Mouse (Mus musculus) neural tube, embryonic 11.5 days (tissue): ENCODE data around the gene Gfm2. TPM values are rescaled to one million over a fixed set of nuclear protein-coding genes. Genes with fewer than 3 reads are reported as not detected.

ENCODE experiments used
- ATAC-seq: fragments of 200-750 bp; cut with Nextera tagmentation; 2 replicates; pipeline ENCODE4 v1.8.0; 2017; ENCODE audit warnings: moderate number of reproducible peaks, mild to moderate bottlenecking, moderate TSS enrichment, moderate library complexity; ENCODE audit not compliant: insufficient read depth, low FRiP score, low TSS enrichment
- DNase-seq: peaks from one replicate; pipeline ENCODE4 v3.0.0-alpha.2; 2015; ENCODE audit warnings: low spot score
- H3K27ac ChIP-seq: fragments of 300-500 bp; sonication (generic); 2 replicates; pipeline ENCODE4 v1.5.1; 2014; ENCODE audit warnings: low read depth, mild to moderate bottlenecking, low read length
- H3K27me3 ChIP-seq: fragments of 300-500 bp; sonication (generic); 2 replicates; pipeline ENCODE4 v1.6.1; 2014; ENCODE audit warnings: mild to moderate bottlenecking, low read length, mixed read lengths; ENCODE audit not compliant: control insufficient read depth, insufficient read depth
- H3K36me3 ChIP-seq: fragments of 300-500 bp; sonication (generic); 2 replicates; pipeline ENCODE4 v1.6.1; 2014; ENCODE audit warnings: mild to moderate bottlenecking, low read length, moderate library complexity, mixed read lengths; ENCODE audit not compliant: control insufficient read depth, insufficient read depth
- H3K4me1 ChIP-seq: fragments of 300-500 bp; sonication (generic); 2 replicates; pipeline ENCODE4 v1.6.1; 2014; ENCODE audit warnings: low read length, mixed read lengths; ENCODE audit not compliant: control insufficient read depth, insufficient read depth
- H3K4me2 ChIP-seq: fragments of 300-500 bp; sonication (generic); 2 replicates; pipeline ENCODE4 v1.6.1; 2014; ENCODE audit warnings: low read depth, mild to moderate bottlenecking, moderate library complexity
- H3K4me3 ChIP-seq: fragments of 300-500 bp; sonication (generic); 2 replicates; pipeline ENCODE4 v1.5.1; 2014; ENCODE audit warnings: low read depth, low read length
- H3K9ac ChIP-seq: fragments of 300-500 bp; sonication (generic); 2 replicates; pipeline ENCODE4 v1.6.1; 2014; ENCODE audit warnings: mild to moderate bottlenecking, low read length
- H3K9me3 ChIP-seq: fragments of 300-500 bp; sonication (generic); 2 replicates; pipeline ENCODE4 v1.6.1; 2016; ENCODE audit warnings: low read length; ENCODE audit not compliant: control insufficient read depth
- WGBS: fragments of 180-500 bp; shearing (Covaris S2); extraction: QIAGEN DNeasy Blood & Tissue Kit; methylation state at CpG from one replicate; pipeline ENCODE4 v1.1.7; 2014; 5-methylcytosine and 5-hydroxymethylcytosine counted together
- polyA plus RNA-seq: library from polyadenylated mRNA; unstranded; fragments of >200 nt; fragmentation: Nextera tagmentation; extraction: Ambion mirVana; gene quantifications from 2 replicates; pipeline ENCODE4 v1.2.1, GENCODE M21; 2014

Gfm2 gene
- polyA plus RNA-seq, 1 experiment from 2014 or later, result 39.6 TPM

DNA sequence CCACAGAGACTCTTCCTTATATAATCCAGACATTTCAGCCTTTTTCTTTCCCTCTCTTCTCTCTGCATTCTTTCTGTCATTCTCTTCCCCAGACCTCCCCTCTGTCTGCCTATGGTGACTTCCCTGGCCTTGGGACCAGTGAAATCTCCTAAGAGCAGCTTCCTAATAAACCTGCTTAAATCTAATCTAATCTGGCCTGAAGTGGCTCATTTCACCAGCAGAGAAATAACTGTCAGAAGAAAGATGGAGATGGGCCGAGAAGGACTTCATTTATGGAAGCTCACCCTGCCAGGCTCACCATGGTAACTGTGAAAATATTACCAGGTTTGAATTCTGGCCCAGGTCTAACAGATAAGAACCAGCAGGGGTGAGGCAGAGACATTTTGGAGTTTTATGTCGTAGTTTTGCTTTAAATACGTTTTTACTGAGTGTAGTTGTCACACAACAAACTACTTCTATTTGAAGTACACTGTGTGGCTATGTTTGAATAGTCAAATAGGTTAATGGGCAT lies 70.8 kb downstream of the Gfm2 start:
- H3K4me1 ChIP-seq, result no peaks in the 10 kb centered on the region
- 77% methylated on average over 3 of the region's 3 CpGs for WGBS

DNA sequence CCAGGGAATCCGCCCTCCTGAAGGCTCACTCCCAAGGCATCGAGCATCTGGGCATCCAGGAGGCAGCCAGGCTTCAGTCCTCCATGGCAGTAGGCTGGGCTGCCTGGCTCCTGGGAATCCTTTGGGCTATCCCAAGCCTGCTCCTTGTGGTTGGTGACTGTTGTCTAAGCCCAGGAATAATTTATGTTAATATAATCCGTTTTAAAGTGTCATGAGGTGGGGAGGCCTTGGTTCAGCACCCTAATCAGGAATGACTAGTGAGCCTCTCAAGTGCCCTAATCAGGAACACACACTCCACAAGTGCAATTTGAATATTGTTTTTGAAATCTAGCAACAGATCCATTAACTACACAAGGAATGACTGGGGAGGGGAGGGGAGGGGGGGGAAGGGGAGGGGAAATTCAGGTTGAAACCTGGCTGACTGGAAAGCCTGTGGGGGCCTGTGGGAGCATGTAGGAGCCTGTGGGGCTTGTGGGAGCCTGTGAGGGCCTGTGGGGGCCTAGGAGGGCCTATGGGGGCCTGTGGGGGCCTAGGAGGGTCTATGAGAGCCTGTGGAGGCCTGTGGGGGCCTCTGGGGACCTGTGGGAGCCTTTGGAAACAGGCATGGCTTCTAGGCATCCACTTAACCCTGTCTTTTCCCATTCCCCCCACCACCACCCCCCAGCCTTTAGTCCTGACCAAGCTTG lies 77.0 kb downstream of the Gfm2 start:
- Histone ChIP-seq H3K4me1 (no peaks in the 10 kb centered on the region), H3K27ac (no peak overlapping the region), H3K4me3 (no peak overlapping the region), H3K9me3 (no peaks in the 10 kb centered on the region), H3K36me3 (no peaks in the 10 kb centered on the region), H3K27me3 (no peaks in the 10 kb centered on the region), H3K4me2 (no peak overlapping the region), H3K9ac (no peak overlapping the region)
- ATAC-seq, result no peak
- 60% methylated on average over 3 of the region's 3 CpGs for WGBS
- no peak for DNase-seq

More for the DNA sequence above, 70.8 kb downstream of the Gfm2 start:
- no peak for ATAC-seq
- Histone ChIP-seq H3K9me3 (no peaks in the 10 kb centered on the region), H3K4me2 (no peak overlapping the region), H3K27me3 (no peaks in the 10 kb centered on the region), H3K4me3 (no peak overlapping the region), H3K9ac (no peak overlapping the region), H3K36me3 (no peaks in the 10 kb centered on the region), H3K27ac (no peak overlapping the region)
- no peak for DNase-seq

DNA sequence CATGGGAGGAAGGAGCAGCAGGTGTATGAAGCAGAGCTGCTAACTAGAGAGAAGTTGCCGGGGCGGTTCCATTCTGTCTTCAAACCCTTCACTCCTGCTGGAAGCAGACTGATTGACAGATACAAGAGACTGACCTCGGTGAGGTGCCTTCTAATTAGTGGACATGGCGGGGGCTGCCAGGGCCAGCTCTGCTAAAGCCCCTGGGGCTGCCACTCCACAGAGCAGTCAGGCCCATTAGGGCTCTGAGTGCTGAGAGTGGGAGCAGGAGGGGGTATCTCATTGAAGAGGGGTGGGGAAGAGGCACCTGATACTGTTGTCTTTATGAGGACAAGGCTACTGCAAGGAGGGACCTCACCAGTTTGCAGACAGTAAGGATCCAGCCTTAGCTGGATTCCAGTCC lies 77.8 kb downstream of the Gfm2 start:
- H3K9me3 ChIP-seq, result no peaks in the 10 kb centered on the region
- H3K4me1 ChIP-seq, result no peaks in the 10 kb centered on the region
- no peak for ATAC-seq
- H3K27ac ChIP-seq, result no peak overlapping the region
- H3K4me2 ChIP-seq, result no peak overlapping the region
- no peak overlapping the region for H3K9ac ChIP-seq
- no peaks in the 10 kb centered on the region for H3K36me3 ChIP-seq
- 47% methylated on average over 4 of the region's 4 CpGs for WGBS
- H3K27me3 ChIP-seq, result no peaks in the 10 kb centered on the region
- H3K4me3 ChIP-seq, result no peak overlapping the region
- no peak for DNase-seq

DNA sequence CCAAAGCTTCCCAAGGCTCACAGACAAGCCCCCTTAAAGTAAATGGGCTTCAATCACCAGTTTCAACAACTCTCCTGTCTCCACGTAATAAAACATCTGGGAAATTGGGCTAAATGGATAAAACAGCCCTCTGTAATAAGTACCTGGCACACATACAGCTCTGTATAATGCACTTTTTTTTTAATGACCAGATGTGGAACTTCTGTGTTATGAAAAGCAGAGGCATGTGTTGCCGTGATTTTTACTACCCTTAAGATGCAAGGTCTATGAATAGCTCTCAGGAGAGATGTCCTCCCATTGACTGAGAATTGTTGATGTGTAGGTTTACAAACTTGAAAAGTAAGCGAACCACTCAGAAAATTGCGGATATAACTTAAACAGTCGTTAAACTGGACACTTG lies 78.5 kb downstream of the Gfm2 start:
- DNase-seq (no peak), ATAC-seq (no peak)
- Histone ChIP-seq H3K4me1 (no peaks in the 10 kb centered on the region), H3K9ac (no peak overlapping the region), H3K27ac (no peak overlapping the region), H3K9me3 (no peaks in the 10 kb centered on the region), H3K4me2 (no peak overlapping the region), H3K27me3 (no peaks in the 10 kb centered on the region), H3K4me3 (no peak overlapping the region), H3K36me3 (no peaks in the 10 kb centered on the region)
- 72% methylated on average over 5 of the region's 5 CpGs for WGBS

DNA sequence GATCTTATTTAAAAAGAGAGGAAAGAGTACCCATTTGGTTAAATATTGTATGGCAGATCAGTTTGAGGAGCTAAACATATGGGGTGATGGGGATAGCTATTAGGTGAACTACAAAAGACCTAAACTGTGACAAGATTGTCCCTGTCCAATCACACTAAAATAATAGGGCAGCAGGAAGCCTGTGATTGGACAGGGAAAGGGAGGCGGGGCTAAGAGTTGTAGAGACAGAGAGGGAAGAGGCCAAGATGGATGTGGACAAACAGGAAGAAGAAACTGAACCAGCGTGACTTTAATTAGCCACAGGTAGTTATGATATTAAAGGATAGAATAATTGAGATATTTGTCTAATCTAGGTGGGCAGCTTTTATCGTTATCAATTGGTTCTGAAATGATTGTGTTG lies 82.3 kb downstream of the Gfm2 start:
- H3K9ac ChIP-seq, result no peak overlapping the region
- 93% methylated on average over 3 of the region's 3 CpGs for WGBS
- H3K27ac ChIP-seq, result no peak overlapping the region
- DNase-seq, result no peak
- no peak overlapping the region for H3K4me2 ChIP-seq
- no peaks in the 10 kb centered on the region for H3K9me3 ChIP-seq
- no peak for ATAC-seq
- H3K36me3 ChIP-seq, result no peaks in the 10 kb centered on the region
- H3K4me1 ChIP-seq, result no peaks in the 10 kb centered on the region
- no peaks in the 10 kb centered on the region for H3K27me3 ChIP-seq
- H3K4me3 ChIP-seq, result no peak overlapping the region

DNA sequence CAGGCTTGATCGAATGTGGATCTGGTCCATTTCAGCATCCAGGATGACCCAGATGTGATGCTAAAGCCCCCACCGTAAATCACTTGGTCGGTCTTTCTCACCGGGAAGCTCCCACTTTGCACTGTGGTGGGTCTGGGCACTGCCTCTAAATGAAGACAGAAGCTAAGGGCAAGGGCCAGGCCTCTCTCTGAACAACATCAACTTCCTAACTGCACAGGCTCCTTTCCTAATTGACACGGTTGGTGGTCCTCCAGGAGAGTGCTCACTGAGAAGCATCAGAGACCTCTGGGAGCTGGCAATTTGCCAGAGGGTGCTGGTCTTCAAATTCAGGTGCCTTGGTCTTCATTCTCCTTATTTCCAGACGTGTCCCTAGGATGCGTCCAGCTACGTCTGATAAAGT lies 86.1 kb downstream of the Gfm2 start:
- Histone ChIP-seq H3K9me3 (no peaks in the 10 kb centered on the region), H3K27me3 (no peaks in the 10 kb centered on the region), H3K36me3 (no peaks in the 10 kb centered on the region), H3K4me2 (no peak overlapping the region), H3K27ac (no peak overlapping the region), H3K9ac (no peak overlapping the region), H3K4me3 (no peak overlapping the region), H3K4me1 (no peaks in the 10 kb centered on the region)
- DNase-seq (no peak), ATAC-seq (no peak)
- WGBS, result 78% methylated on average over 8 of the region's 8 CpGs

DNA sequence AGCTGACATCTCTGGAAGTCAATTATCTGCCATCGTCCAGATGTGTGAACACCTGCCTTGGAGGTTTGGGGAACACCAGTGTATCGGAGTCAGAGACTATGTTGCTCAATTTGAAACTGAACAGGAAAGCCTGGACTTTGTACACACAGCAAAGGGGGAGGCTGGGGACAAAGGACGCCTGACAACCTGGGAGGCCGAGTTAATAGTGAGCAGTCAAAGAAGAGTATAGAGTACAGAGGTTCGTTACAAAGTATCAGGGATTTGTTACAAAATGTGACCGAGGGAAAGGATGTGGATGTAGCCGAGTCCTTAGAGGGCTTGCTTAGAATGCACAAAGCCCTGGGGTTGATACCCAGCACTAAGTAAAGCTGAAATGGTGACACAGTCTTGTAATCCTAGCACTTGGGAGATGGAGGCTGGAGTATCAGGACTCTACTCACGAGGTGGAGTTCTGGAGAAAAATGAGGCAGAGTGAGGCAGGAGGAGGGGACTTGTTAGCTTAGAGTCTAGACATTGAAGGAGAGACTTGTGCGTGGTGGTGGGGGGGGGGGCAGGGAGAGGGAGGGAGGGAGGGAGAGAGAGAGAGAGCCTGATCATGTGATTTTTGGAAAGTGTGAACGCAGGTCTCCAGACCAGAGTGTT lies 86.7 kb downstream of the Gfm2 start:
- H3K36me3 ChIP-seq, result no peaks in the 10 kb centered on the region
- H3K9me3 ChIP-seq, result no peaks in the 10 kb centered on the region
- no peaks in the 10 kb centered on the region for H3K27me3 ChIP-seq
- H3K4me1 ChIP-seq, result no peaks in the 10 kb centered on the region
- H3K4me2 ChIP-seq, result no peak overlapping the region
- no peak overlapping the region for H3K9ac ChIP-seq
- ATAC-seq (no peak), DNase-seq (no peak)
- 82% methylated on average over 10 of the region's 10 CpGs for WGBS
- no peak overlapping the region for H3K4me3 ChIP-seq
- no peak overlapping the region for H3K27ac ChIP-seq

DNA sequence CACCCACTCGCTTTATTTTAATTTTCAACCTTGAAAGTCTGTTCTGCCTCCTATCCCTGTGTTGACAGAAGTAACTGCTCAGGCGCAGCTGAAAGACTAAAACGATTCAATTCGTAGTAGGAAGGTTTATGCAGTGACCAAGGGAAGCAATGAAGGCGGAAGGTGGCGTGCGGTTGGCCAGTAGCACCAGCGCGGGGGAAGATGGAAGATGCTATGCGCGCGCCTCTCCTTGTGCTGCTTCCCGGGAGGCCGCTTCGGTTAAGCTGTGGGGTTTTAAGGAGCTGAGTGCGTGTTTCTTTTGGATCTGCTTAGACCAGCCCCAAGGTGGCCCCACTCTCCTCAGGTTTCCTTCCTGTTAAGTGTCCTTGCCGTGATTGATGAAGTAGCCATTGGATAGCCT lies 87.4 kb downstream of the Gfm2 start:
- Histone ChIP-seq H3K36me3 (no peaks in the 10 kb centered on the region), H3K27ac (no peak overlapping the region), H3K4me1 (no peaks in the 10 kb centered on the region), H3K4me3 (no peak overlapping the region), H3K9ac (no peak overlapping the region), H3K27me3 (no peaks in the 10 kb centered on the region), H3K4me2 (no peak overlapping the region), H3K9me3 (no peaks in the 10 kb centered on the region)
- DNase-seq, result no peak
- WGBS, result 78% methylated on average over 17 of the region's 17 CpGs
- no peak for ATAC-seq

DNA sequence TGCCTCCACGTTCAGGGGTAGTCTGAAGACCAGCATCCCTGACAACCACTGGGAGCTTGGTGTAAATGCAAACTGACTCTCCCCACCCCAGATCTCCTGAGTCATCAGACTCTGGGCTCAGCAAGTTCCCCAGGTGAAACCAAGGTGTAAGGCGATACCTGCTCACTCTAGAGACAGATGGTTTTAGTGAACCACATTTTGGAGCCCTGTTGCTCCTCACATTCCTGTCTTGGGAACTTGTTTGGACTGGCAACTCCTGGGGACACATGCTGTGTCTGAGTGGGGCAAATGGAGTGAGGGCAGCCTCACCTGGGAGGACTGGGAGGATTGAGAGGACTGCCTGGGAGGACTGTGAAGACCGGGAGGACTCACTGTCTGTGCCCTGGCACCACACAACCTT lies 90.1 kb downstream of the Gfm2 start:
- H3K27ac ChIP-seq, result no peak overlapping the region

More for the DNA sequence above, 90.1 kb downstream of the Gfm2 start:
- 84% methylated on average over 3 of the region's 3 CpGs for WGBS
- Histone ChIP-seq H3K4me1 (no peaks in the 10 kb centered on the region), H3K4me3 (no peak overlapping the region), H3K9ac (no peak overlapping the region), H3K36me3 (no peaks in the 10 kb centered on the region), H3K27me3 (no peaks in the 10 kb centered on the region), H3K4me2 (no peak overlapping the region), H3K9me3 (no peaks in the 10 kb centered on the region)
- ATAC-seq (no peak), DNase-seq (no peak)
